Mouse (Mus musculus) embryonic facial prominence, embryonic 13.5 days (tissue): ENCODE results near the gene Slc39a7. TPM values are rescaled to one million over a fixed set of nuclear protein-coding genes. Genes with fewer than 3 reads are reported as not detected.
"Not testable (repeated sequence)": the region's sequence is repeated elsewhere in the genome, so short reads cannot be mapped to it uniquely, and the experiment has no call there.

Experiments
- ATAC-seq: fragments of 200-750 bp; cut with Nextera tagmentation; 2 replicates; pipeline ENCODE4 v1.8.0; 2017; ENCODE audit warnings: low read depth; ENCODE audit not compliant: insufficient number of reproducible peaks, insufficient read depth, low FRiP score, low TSS enrichment
- H3K27ac ChIP-seq: fragments of 300-500 bp; sonication (generic); 2 replicates; pipeline ENCODE4 v1.5.1; 2015; ENCODE audit warnings: moderate library complexity, mild to moderate bottlenecking, inconsistent platforms
- H3K27me3 ChIP-seq: fragments of 300-500 bp; sonication (generic); 2 replicates; pipeline ENCODE4 v1.6.1; 2015; ENCODE audit warnings: mild to moderate bottlenecking, inconsistent platforms
- H3K36me3 ChIP-seq: fragments of 300-500 bp; sonication (generic); 2 replicates; pipeline ENCODE4 v1.6.1; 2015; ENCODE audit warnings: mild to moderate bottlenecking, inconsistent platforms
- H3K4me1 ChIP-seq: fragments of 300-500 bp; sonication (generic); 2 replicates; pipeline ENCODE4 v1.6.1; 2015; ENCODE audit warnings: inconsistent platforms
- H3K4me2 ChIP-seq: fragments of 300-500 bp; sonication (generic); 2 replicates; pipeline ENCODE4 v1.6.1; 2015; ENCODE audit warnings: moderate library complexity, mild to moderate bottlenecking, inconsistent platforms
- H3K4me3 ChIP-seq: fragments of 300-500 bp; sonication (generic); 2 replicates; pipeline ENCODE4 v1.5.1; 2015; ENCODE audit warnings: mild to moderate bottlenecking, inconsistent platforms
- H3K9ac ChIP-seq: fragments of 300-500 bp; sonication (generic); 2 replicates; pipeline ENCODE4 v1.6.1; 2015; ENCODE audit warnings: mild to moderate bottlenecking, inconsistent platforms
- H3K9me3 ChIP-seq: fragments of 300-500 bp; sonication (generic); 2 replicates; pipeline ENCODE4 v1.6.1; 2016; ENCODE audit warnings: inconsistent platforms
- WGBS: fragments of 180-500 bp; shearing (Covaris S2); methylation state at CpG from one replicate; pipeline ENCODE4 v1.1.7; 2015; ENCODE audit warnings: mixed read lengths; 5-methylcytosine and 5-hydroxymethylcytosine counted together
- polyA plus RNA-seq: library from polyadenylated mRNA; unstranded; fragments of >200 nt; fragmentation: Nextera tagmentation; extraction: Ambion mirVana; gene quantifications from 2 replicates; pipeline ENCODE4 v1.2.1, GENCODE M21; 2015

Gene Slc39a7
- polyA plus RNA-seq, 1 experiment from 2014 or later: 212 TPM

- Histone ChIP-seq H3K27ac (no peak overlapping the region), H3K4me2 (peak overlapping the region; percentile 99), H3K36me3 (peaks cover 34% of the 10 kb centered on the region), H3K4me3 (peak overlapping the region; percentile 82), H3K4me1 (peaks cover 39% of the 10 kb centered on the region), H3K9ac (peak overlapping the region; percentile 93), H3K9me3 (peaks cover 4% of the 10 kb centered on the region), H3K27me3 (no peaks in the 10 kb centered on the region; the same call in 1 of the 2 replicates)
- ATAC-seq: no peak
- WGBS: 67% methylated on average over 9 of the region's 9 CpGs
Measured at GRCm38 (mm10) chr17:34023678-34024077, 7.8 kb downstream of the Slc39a7 start.

GRCm38 (mm10) chr17:34022987-34023386 is 8.5 kb downstream of the Slc39a7 start:
- H3K4me1 ChIP-seq: peaks cover 32% of the 10 kb centered on the region
- H3K27ac ChIP-seq: no peak overlapping the region
- no peaks in the 10 kb centered on the region; the same call in 1 of the 2 replicates for H3K27me3 ChIP-seq
- no peak for ATAC-seq
- H3K9ac ChIP-seq: no peak overlapping the region
- H3K4me2 ChIP-seq: no peak overlapping the region
- 98% methylated on average over 20 of the region's 20 CpGs for WGBS
- peaks cover 4% of the 10 kb centered on the region for H3K9me3 ChIP-seq
- peaks cover 29% of the 10 kb centered on the region for H3K36me3 ChIP-seq
- no peak overlapping the region for H3K4me3 ChIP-seq

GRCm38 (mm10) chr17:34022414-34022783 is 9.1 kb downstream of the Slc39a7 start:
- no peak for ATAC-seq
- H3K4me2 ChIP-seq: no peak overlapping the region
- H3K27ac ChIP-seq: no peak overlapping the region
- H3K4me3 ChIP-seq: no peak overlapping the region
- H3K4me1 ChIP-seq: peaks cover 30% of the 10 kb centered on the region
- H3K27me3 ChIP-seq: no peaks in the 10 kb centered on the region; the same call in 1 of the 2 replicates
- H3K36me3 ChIP-seq: peaks cover 29% of the 10 kb centered on the region
- peaks cover 4% of the 10 kb centered on the region for H3K9me3 ChIP-seq
- H3K9ac ChIP-seq: no peak overlapping the region
- WGBS: 86% methylated on average over 11 of the region's 14 CpGs

GRCm38 (mm10) chr17:34021539-34022413 is 9.7 kb downstream of the Slc39a7 start:
- Histone ChIP-seq H3K27ac (no peak overlapping the region), H3K9ac (no peak overlapping the region), H3K4me1 (peaks cover 24% of the 10 kb centered on the region), H3K9me3 (peaks cover 4% of the 10 kb centered on the region), H3K4me3 (no peak overlapping the region), H3K4me2 (no peak overlapping the region), H3K27me3 (no peaks in the 10 kb centered on the region; the same call in 1 of the 2 replicates), H3K36me3 (peaks cover 29% of the 10 kb centered on the region)
- WGBS: 95% methylated on average over 23 of the region's 23 CpGs
- ATAC-seq: no peak

GRCm38 (mm10) chr17:34013436-34013835 is 18.0 kb downstream of the Slc39a7 start:
- H3K27ac ChIP-seq: no peak overlapping the region
- no peak overlapping the region for H3K9ac ChIP-seq
- H3K4me3 ChIP-seq: no peak overlapping the region
- H3K4me2 ChIP-seq: no peak overlapping the region
- H3K27me3 ChIP-seq: no peaks in the 10 kb centered on the region
- H3K9me3 ChIP-seq: no peaks in the 10 kb centered on the region
- 91% methylated on average over 8 of the region's 8 CpGs for WGBS
- H3K4me1 ChIP-seq: no peaks in the 10 kb centered on the region
- H3K36me3 ChIP-seq: no peaks in the 10 kb centered on the region
- ATAC-seq: no peak

- no peaks in the 10 kb centered on the region for H3K4me1 ChIP-seq
- H3K4me2 ChIP-seq: no peak overlapping the region
- H3K36me3 ChIP-seq: no peaks in the 10 kb centered on the region
- H3K27me3 ChIP-seq: peaks cover 16% of the 10 kb centered on the region; the same call in 1 of the 2 replicates
- no peak overlapping the region for H3K9ac ChIP-seq
- 68% methylated on average over 5 of the region's 5 CpGs for WGBS
- no peaks in the 10 kb centered on the region for H3K9me3 ChIP-seq
- no peak for ATAC-seq
- H3K4me3 ChIP-seq: no peak overlapping the region
- no peak overlapping the region for H3K27ac ChIP-seq
Measured at GRCm38 (mm10) chr17:34010156-34010555, 21.3 kb downstream of the Slc39a7 start.

GRCm38 (mm10) chr17:34006570-34006969 is 24.9 kb downstream of the Slc39a7 start:
- WGBS: 55% methylated on average over 2 of the region's 2 CpGs
- H3K9ac ChIP-seq: no peak overlapping the region
- no peaks in the 10 kb centered on the region for H3K4me1 ChIP-seq
- ATAC-seq: no peak
- H3K4me2 ChIP-seq: no peak overlapping the region
- no peak overlapping the region for H3K4me3 ChIP-seq
- H3K9me3 ChIP-seq: no peaks in the 10 kb centered on the region
- peaks cover 26% of the 10 kb centered on the region for H3K27me3 ChIP-seq
- H3K27ac ChIP-seq: no peak overlapping the region
- H3K36me3 ChIP-seq: no peaks in the 10 kb centered on the region

GRCm38 (mm10) chr17:34003426-34003825 is 28.1 kb downstream of the Slc39a7 start:
- Histone ChIP-seq H3K9ac (no peak overlapping the region), H3K4me1 (peaks cover 11% of the 10 kb centered on the region; the same call in 1 of the 2 replicates), H3K36me3 (no peaks in the 10 kb centered on the region), H3K4me3 (no peak overlapping the region), H3K9me3 (no peaks in the 10 kb centered on the region), H3K27ac (no peak overlapping the region), H3K4me2 (no peak overlapping the region), H3K27me3 (peaks cover 57% of the 10 kb centered on the region)
- WGBS: 3% methylated on average over 5 of the region's 5 CpGs
- no peak for ATAC-seq

- not testable (repeated sequence) for H3K9ac ChIP-seq, H3K36me3 ChIP-seq, H3K27ac ChIP-seq, ATAC-seq, H3K9me3 ChIP-seq
- Histone ChIP-seq H3K4me1 (peaks cover 11% of the 10 kb centered on the region; the same call in 1 of the 2 replicates), H3K27me3 (peaks cover 69% of the 10 kb centered on the region), H3K4me3 (peak overlapping the region; percentile 46), H3K4me2 (0 out of 2 replicates have a peak overlapping the region, but pooled peaks have one; percentile 79)
- WGBS: 46% methylated on average over 2 of the region's 2 CpGs
Measured at GRCm38 (mm10) chr17:34000796-34001195, 30.7 kb downstream of the Slc39a7 start.

GRCm38 (mm10) chr17:34000150-34000537 is 31.3 kb downstream of the Slc39a7 start, which contains the start of gene H2-K1:
H2-K1 (minus strand) TSS chr17:34000347.
- H3K27me3 ChIP-seq: peaks cover 64% of the 10 kb centered on the region
- WGBS: 0% methylated on average over 30 of the region's 30 CpGs
- H3K4me3 ChIP-seq: peak within 1 kb of the TSS; percentile 46
- peak within 1 kb of the TSS; percentile 79 for H3K4me2 ChIP-seq
- H3K4me1 ChIP-seq: peaks cover 11% of the 10 kb centered on the region; the same call in 1 of the 2 replicates
- no peaks in the 10 kb centered on the region for H3K9me3 ChIP-seq
- H3K27ac ChIP-seq: no peak within 1 kb of the TSS
- no peaks in the 10 kb centered on the region for H3K36me3 ChIP-seq
- 0 out of 2 replicates have a peak, but pooled peaks have one; percentile 32 for ATAC-seq
- peak within 1 kb of the TSS; percentile 63 for H3K9ac ChIP-seq

- Histone ChIP-seq H3K27ac (no peak overlapping the region), H3K9me3 (no peaks in the 10 kb centered on the region), H3K4me3 (peak overlapping the region; percentile 46), H3K27me3 (peaks cover 64% of the 10 kb centered on the region), H3K36me3 (no peaks in the 10 kb centered on the region), H3K9ac (peak overlapping the region; percentile 63), H3K4me2 (peak overlapping the region; percentile 79), H3K4me1 (peaks cover 11% of the 10 kb centered on the region; the same call in 1 of the 2 replicates)
- ATAC-seq: 0 out of 2 replicates have a peak, but pooled peaks have one; percentile 32
- under 1% methylated on average over 81 of the region's 87 CpGs for WGBS
Measured at GRCm38 (mm10) chr17:33999341-34000149, 31.9 kb downstream of the Slc39a7 start.
